Mouse (Mus musculus): ENCODE results near the gene Fgfr2.

- no peak for TF ChIP-seq POLR2A (IDR thresholded peaks at IDR 0.05; ENCODE audit: control insufficient read depth, low read depth, low read length)
- TF ChIP-seq CTCF (IDR thresholded peaks at IDR 0.05; ENCODE audit: control insufficient read depth, insufficient read depth, insufficient replicate concordance, low read depth, low read length) = no peak
These were observed 1410.1 kb downstream of the Fgfr2 start for GRCm38 (mm10) chr7:131713076-131713475.
